Mouse (Mus musculus) forebrain, embryonic 15.5 days (tissue): ENCODE data around the gene Crnn. TPM values are rescaled to one million over a fixed set of nuclear protein-coding genes. Genes with fewer than 3 reads are reported as not detected.

ENCODE experiments used
- polyA plus RNA-seq: library from polyadenylated mRNA; unstranded; fragments of >200 nt; fragmentation: Nextera tagmentation; extraction: Ambion mirVana; gene quantifications from 2 replicates; pipeline ENCODE4 v1.2.1, GENCODE M21; 2015

The Crnn gene
- polyA plus RNA-seq, 1 experiment from 2014 or later: not detected

Other genes with a start within 250 kb of the Crnn start
- gene Lce3a, start 218.6 kb upstream of the Crnn start, polyA plus RNA-seq: not detected in 2 replicates
- not detected in 2 replicates for gene Lce3b, start 211.8 kb upstream of the Crnn start, polyA plus RNA-seq
- not detected in 2 replicates for gene Lce3c, start 200.3 kb upstream of the Crnn start, polyA plus RNA-seq
- not detected in 2 replicates for gene Lce3d, start 187.4 kb upstream of the Crnn start, polyA plus RNA-seq
- not detected in 2 replicates for gene Lce3e, start 177.7 kb upstream of the Crnn start, polyA plus RNA-seq
- gene Lce3f, start 152.6 kb upstream of the Crnn start, polyA plus RNA-seq: not detected in 2 replicates
- 0.27 TPM in 1 of 2 replicates, not detected in the other for gene Crct1, start 129.1 kb upstream of the Crnn start, polyA plus RNA-seq
- not detected in 2 replicates for gene Lce1m, start 125.7 kb upstream of the Crnn start, polyA plus RNA-seq
- gene Gm4858, start 76.0 kb upstream of the Crnn start, polyA plus RNA-seq: not detected in 2 replicates
- not detected in 2 replicates for gene Flg2, start 52.5 kb downstream of the Crnn start, polyA plus RNA-seq
- gene Flg, start 128.7 kb downstream of the Crnn start, polyA plus RNA-seq: not detected in 2 replicates
- gene Hrnr, start 175.0 kb downstream of the Crnn start, polyA plus RNA-seq: not detected in 2 replicates
- not detected in 2 replicates for gene Rptn, start 248.9 kb downstream of the Crnn start, polyA plus RNA-seq